Mouse (Mus musculus) right cerebral cortex, adult 18-20 months (tissue): Measurements from ENCODE around the gene Ube2q1.

Experiments used
- DNase-seq: peaks from one replicate; pipeline ENCODE4 v3.0.0; 2022; ENCODE audit warnings: mixed read lengths

Ube2q1 gene

DNA sequence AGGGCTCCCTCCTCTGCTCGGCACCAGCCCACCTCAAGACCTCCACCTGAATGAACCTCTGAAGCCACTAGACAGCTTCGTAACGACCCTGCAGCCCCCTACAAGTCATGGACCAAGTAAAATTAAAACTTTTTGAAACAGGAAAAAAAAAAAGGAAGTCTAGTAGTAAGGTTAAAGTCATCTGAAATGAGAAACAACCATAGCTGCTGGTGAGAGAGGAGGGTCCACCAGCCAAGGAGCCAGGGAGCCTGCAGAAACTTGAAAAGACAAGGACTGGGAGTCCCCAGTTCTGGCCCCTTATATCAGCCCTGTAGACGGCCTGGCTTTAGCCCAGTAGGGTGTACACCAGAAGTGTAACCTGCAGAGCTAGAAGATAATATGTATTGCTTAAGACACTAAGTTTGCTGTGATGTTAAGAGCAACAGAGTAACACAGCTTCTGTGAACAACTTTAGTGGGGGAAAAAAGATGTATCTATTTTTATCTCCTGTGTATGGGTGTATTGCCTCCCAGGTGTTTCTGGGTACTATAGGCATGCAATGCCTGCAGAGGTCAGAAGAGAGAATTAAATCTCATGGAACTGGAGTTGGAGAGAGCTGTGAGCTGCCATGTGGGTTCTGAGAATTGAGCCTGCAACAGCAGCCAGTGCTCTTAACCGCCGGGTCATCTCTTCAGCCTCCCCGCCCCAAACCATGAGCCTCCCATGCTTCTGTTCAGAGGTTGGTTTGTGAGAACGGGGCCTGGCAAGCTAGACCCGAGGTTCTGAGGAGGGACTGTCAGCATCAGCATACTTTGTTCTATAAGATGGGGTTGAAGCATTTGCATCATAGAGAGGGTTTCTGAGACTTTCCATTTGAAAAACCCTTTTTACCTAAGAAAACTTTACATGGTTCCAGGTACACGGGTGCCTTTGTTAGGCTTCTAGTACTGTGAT, 48.4 kb downstream of the Ube2q1 start:
- no peak for DNase-seq

DNA sequence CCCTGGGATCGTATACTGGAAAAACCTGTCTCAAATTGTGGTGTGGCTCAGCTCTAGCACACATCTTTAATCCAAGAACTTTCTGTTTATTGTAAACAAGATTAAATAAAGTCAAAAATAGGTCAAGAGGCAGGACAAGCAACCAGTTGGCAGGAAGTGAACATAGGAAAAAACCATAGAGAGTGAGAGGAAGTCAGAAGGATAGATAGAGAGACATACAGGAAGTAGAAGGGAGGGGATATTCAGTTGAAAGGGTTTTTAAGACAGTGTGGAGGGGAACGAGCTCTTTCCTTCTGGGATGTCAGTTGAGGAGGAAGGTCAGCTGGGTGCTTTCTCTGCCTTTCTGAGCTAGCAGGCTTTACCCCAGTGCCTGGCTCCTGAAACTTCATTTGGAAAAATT, 50.2 kb downstream of the Ube2q1 start:
- no peak for DNase-seq

DNA sequence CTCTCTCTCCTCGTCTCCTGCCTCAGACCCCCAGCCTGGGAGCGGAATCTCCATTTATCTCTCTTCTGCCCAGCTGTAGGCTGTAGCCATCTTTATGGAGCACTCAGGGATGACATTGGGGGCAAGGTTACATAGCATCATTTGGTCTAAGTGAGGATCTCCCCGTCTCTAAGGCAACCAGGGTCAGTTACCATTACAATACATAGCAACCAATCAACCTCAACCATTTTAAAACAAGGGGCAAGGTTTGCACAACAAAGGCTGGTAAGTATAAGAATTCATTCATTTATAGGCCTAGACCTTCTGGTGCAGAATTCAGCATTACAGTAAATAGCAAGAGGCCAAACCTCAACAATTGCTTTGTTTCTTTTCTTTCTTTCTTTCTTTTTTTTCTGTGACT, 52.9 kb downstream of the Ube2q1 start:
- no peak for DNase-seq

DNA sequence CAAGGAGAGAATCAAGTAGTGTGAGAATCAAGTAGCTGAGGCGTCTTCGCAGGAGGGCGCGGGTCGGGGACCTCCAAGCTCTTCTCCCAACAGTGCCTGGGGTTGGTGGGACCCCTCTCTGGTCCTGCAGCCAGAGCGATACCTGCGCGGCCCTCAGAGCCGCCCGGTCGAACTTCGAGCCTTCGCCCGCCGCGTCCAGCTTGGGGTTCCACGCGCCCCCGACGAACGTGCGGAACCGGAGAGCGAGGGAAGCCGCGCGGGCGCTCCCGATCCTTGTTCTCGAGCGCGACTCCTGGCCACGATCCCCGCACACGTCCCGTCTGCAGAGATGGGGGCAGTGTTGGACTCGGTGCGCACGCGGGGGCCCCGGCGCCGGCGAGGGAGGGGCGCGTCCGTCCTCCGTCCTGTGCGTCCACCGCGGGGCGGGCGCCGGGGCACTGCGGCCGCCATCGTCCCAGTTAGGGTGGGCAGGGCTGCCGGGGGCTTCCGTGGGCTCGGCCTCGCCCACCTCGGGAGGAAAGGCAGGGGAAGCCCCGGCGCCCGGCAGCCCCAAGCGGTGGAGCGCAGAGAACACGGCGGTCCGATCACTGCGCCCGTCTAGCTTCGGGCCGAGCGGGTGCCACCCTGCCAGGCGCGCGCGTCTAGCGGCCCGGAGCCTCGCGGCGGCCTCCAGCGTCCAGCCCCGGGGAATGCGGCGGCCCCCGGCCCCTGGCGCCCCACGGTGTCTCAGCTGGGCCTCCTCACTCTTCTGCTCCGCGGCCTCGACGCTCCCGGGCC, 57.6 kb downstream of the Ube2q1 start, which contains the start of gene She:
Gene She, plus strand, starts transcription at position 556 of the 777 bp plus-strand sequence.
- no peak for DNase-seq
